Mouse (Mus musculus) CH12.LX (cell line): ENCODE measurements around the gene Hoxa13. TPM values are rescaled to one million over a fixed set of nuclear protein-coding genes. Genes with fewer than 3 reads are reported as not detected.
A peak's percentile ranks its signal among the peaks of the same experiment; 100 is the strongest.

ENCODE experiments used
- DNase-seq: peaks from one replicate; pipeline ENCODE4 v3.0.0-alpha.2; 2013; ENCODE audit errors: extremely low read depth
- H3K27ac ChIP-seq: 2 replicates; pipeline ENCODE4 v1.5.1; 2012; ENCODE audit warnings: low read depth, mild to moderate bottlenecking, control low read depth, moderate library complexity; ENCODE audit not compliant: insufficient read depth
- H3K27me3 ChIP-seq: replicated peaks from 2 replicates; pipeline ENCODE3; 2012; ENCODE audit warnings: inconsistent platforms
- H3K36me3 ChIP-seq, 2 experiments: replicated peaks in 1 of 2; 2 replicates each; pipeline versions ENCODE3 to v1.6.1; 2012; ENCODE audit warnings: inconsistent platforms in 1 of 2, low read length in 1 of 2, mild to moderate bottlenecking in 1 of 2, mixed read lengths in 1 of 2, moderate library complexity in 1 of 2; ENCODE audit not compliant: control insufficient read depth in 1 of 2, insufficient read depth in 1 of 2
- H3K4me1 ChIP-seq, 2 experiments: 2 replicates each; pipeline ENCODE4 v1.6.1; 2012; ENCODE audit warnings: inconsistent platforms in 1 of 2, moderate library complexity in 1 of 2; ENCODE audit not compliant: insufficient read depth in 2 of 2, control insufficient read depth in 1 of 2
- H3K4me2 ChIP-seq: 2 replicates; pipeline ENCODE4 v1.6.1; 2012; ENCODE audit warnings: low read depth, mild to moderate bottlenecking, control low read depth; ENCODE audit not compliant: poor library complexity, insufficient read depth, severe bottlenecking
- H3K4me3 ChIP-seq, 3 experiments: fragments of 150-350 bp in 1 of 3; sonication (generic) in 1 of 3; replicated peaks in 1 of 3; 2 replicates each; pipeline versions ENCODE3 to v1.5.1; 2011 to 2012; ENCODE audit warnings: low read depth in 2 of 3, low read length in 2 of 3, mild to moderate bottlenecking in 2 of 3, moderate library complexity in 2 of 3, control low read depth in 1 of 3, improper control_type of control experiment in 1 of 3, inconsistent platforms in 1 of 3, mixed read lengths in 1 of 3; ENCODE audit not compliant: poor library complexity in 1 of 3
- H3K79me2 ChIP-seq: replicated peaks from 2 replicates; pipeline ENCODE4 v1.6.1; 2012; ENCODE audit warnings: mild to moderate bottlenecking, moderate library complexity; ENCODE audit not compliant: control insufficient read depth, poor library complexity, insufficient read depth, severe bottlenecking; ENCODE audit errors: extremely low read depth
- H3K9ac ChIP-seq: 2 replicates; pipeline ENCODE4 v1.6.1; 2012; ENCODE audit warnings: low read depth, mild to moderate bottlenecking, control low read depth, moderate library complexity; ENCODE audit not compliant: insufficient read depth
- H3K9me3 ChIP-seq: replicated peaks from 2 replicates; pipeline ENCODE3; 2012; ENCODE audit warnings: low read length, inconsistent platforms, mixed read lengths
- BHLHE40 ChIP-seq: IDR thresholded peaks from 2 replicates; pipeline ENCODE4 v1.6.1; 2011; ENCODE audit warnings: mild to moderate bottlenecking, low read depth, low read length, improper control_type of control experiment
- CHD2 ChIP-seq: IDR thresholded peaks from 2 replicates; pipeline ENCODE4 v1.6.1; 2011; ENCODE audit warnings: low read length, improper control_type of control experiment
- E2F4 ChIP-seq: IDR thresholded peaks from 2 replicates; pipeline ENCODE4 v1.6.1; 2011; ENCODE audit warnings: low read depth, low read length, improper control_type of control experiment; ENCODE audit not compliant: insufficient replicate concordance
- ETS1 ChIP-seq: conservative IDR thresholded peaks from 2 replicates; pipeline ENCODE4 v1.6.1; 2012; ENCODE audit warnings: low read depth, mild to moderate bottlenecking, inconsistent platforms, low read length, improper control_type of control experiment, moderate library complexity
- GABPA ChIP-seq: IDR thresholded peaks from 2 replicates; pipeline ENCODE4 v1.6.1; 2012; ENCODE audit warnings: low read depth, low read length, improper control_type of control experiment, inconsistent platforms; ENCODE audit not compliant: insufficient replicate concordance
- HCFC1 ChIP-seq: IDR thresholded peaks from 2 replicates; pipeline ENCODE4 v1.6.1; 2012; ENCODE audit warnings: low read depth, mild to moderate bottlenecking, inconsistent platforms, low read length, improper control_type of control experiment
- IRF4 ChIP-seq: IDR thresholded peaks from 2 replicates; pipeline ENCODE4 v1.6.1; 2014; ENCODE audit warnings: low read depth, mild to moderate bottlenecking, inconsistent platforms, low read length, improper control_type of control experiment
- KAT2A ChIP-seq: IDR thresholded peaks from 2 replicates; pipeline ENCODE4 v1.6.1; 2012; ENCODE audit warnings: low read length, improper control_type of control experiment, inconsistent platforms; ENCODE audit not compliant: insufficient replicate concordance
- MAX ChIP-seq: IDR thresholded peaks from 2 replicates; pipeline ENCODE4 v1.6.1; 2011; ENCODE audit warnings: low read length, improper control_type of control experiment
- MAZ ChIP-seq: IDR thresholded peaks from 2 replicates; pipeline ENCODE4 v1.6.1; 2012; ENCODE audit warnings: low read depth, mild to moderate bottlenecking, inconsistent platforms, low read length, improper control_type of control experiment, moderate library complexity
- MEF2A ChIP-seq: IDR thresholded peaks from 2 replicates; pipeline ENCODE4 v1.6.1; 2014; ENCODE audit warnings: low read depth, mild to moderate bottlenecking, inconsistent platforms, low read length, improper control_type of control experiment, borderline replicate concordance
- MXI1 ChIP-seq: IDR thresholded peaks from 2 replicates; pipeline ENCODE4 v1.6.1; 2011; ENCODE audit warnings: mild to moderate bottlenecking, low read depth, low read length, improper control_type of control experiment
- POLR2AphosphoS2 ChIP-seq: IDR thresholded peaks from 2 replicates; pipeline ENCODE4 v1.6.1; 2011; ENCODE audit warnings: low read depth, low read length, improper control_type of control experiment
- RCOR1 ChIP-seq: conservative IDR thresholded peaks from 2 replicates; pipeline ENCODE4 v1.6.1; 2012; ENCODE audit warnings: low read depth, mild to moderate bottlenecking, inconsistent platforms, low read length, improper control_type of control experiment
- SIN3A ChIP-seq: IDR thresholded peaks from 2 replicates; pipeline ENCODE4 v1.6.1; 2012; ENCODE audit warnings: low read length, improper control_type of control experiment, inconsistent platforms
- USF1 ChIP-seq: IDR thresholded peaks from 2 replicates; pipeline ENCODE4 v1.6.1; 2014; ENCODE audit warnings: low read depth, mild to moderate bottlenecking, inconsistent platforms, low read length, improper control_type of control experiment
- ZC3H11A ChIP-seq: IDR thresholded peaks from 2 replicates; pipeline ENCODE4 v1.6.1; 2012; ENCODE audit warnings: low read depth, mild to moderate bottlenecking, inconsistent platforms, low read length, improper control_type of control experiment
- ZKSCAN1 ChIP-seq: IDR thresholded peaks from 2 replicates; pipeline ENCODE4 v1.6.1; 2012; ENCODE audit warnings: low read depth, inconsistent platforms, low read length, improper control_type of control experiment, borderline replicate concordance
- dilution Hi-C: fragments of 300-500 bp; cut with MboI; formaldehyde crosslinking; loops from 2 replicates; pipeline ENCODE4 v1.14.3; 2020; ENCODE audit warnings: low sequenced_read_pairs; ENCODE audit not compliant: extremely low pct_unique_long_range_greater_than_20kb, extremely low pct_ligation_motif_present
- in situ Hi-C: fragments of 300-500 bp; cut with MboI; formaldehyde crosslinking; loops from 3 replicates; pipeline ENCODE4 v1.14.3; 2019; ENCODE audit warnings: low sequenced_read_pairs, low pct_ligation_motif_present, low pct_unique_long_range_greater_than_20kb, mixed read lengths
- polyA plus RNA-seq: library from polyadenylated mRNA; unstranded; fragments of >175 nt; gene quantifications from 2 replicates; pipeline ENCODE4 v1.2.1, GENCODE M21; 2012; ENCODE audit warnings: low read depth; ENCODE audit not compliant: insufficient read length
- total RNA-seq, 2 experiments: library from RNA; depleted of rRNA; stranded (reverse); fragments of 300-350 nt in 1 of 2; fragments of >200 nt in 1 of 2; gene quantifications; 2 replicates each; pipeline ENCODE4 v1.2.3; 2012 to 2014

Gene Hoxa13
- total and polyA plus RNA-seq, 3 experiments = 0.17 TPM; not detected in 2

DNA sequence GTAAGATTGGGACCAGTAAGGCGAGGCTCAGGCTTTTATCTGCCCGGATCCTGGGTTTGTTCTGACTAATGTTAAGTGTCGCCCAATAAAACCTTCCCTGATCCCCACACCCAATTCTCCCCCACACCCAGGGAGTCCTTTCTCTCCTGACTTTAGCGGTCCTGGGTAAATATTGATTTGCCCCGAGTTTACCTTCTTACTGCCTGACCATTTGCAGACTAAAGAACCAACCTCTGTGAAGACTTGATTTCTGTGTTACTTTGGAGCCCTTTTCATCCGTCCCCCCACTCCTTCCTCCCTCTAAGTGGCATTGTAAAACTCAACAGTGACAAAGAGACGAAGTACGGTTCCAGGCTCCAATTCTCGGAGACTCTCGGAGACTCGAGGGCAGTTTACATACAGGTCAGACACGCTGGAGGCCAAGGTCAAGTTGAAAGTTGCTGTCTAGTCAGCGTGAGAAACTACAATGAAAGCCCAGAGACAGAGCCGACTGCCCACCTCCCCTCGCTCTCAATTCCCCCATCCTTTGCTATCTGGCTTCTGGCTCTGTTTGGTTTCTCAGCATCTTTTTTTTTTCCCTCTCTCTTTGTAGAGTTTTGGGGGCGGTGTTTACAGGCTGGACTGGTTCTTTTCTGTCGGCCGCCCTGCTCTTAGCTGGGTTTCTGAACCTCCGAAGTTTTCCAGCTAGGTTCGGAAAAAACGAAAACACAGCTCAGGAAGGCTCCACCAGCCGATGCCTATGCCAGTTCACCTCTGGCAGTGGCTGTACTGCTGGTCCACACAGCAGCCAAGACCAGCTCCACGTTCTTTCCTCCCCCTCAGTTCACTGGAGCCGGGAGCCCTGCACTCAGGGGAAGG is 2.0 kb upstream of the Hoxa13 start:
- H3K4me3 ChIP-seq = no peak overlapping the region
- no peaks in the 10 kb centered on the region for H3K36me3 ChIP-seq
- dilution Hi-C loops = no loop called here
- peaks cover 5% of the 10 kb centered on the region for H3K9me3 ChIP-seq
- H3K9ac ChIP-seq = no peak overlapping the region
- no peak for DNase-seq
- no peak for TF ChIP-seq MXI1
- TF ChIP-seq, all 38 proteins: peak for 0
- Histone ChIP-seq H3K4me1 (no peaks in the 10 kb centered on the region), H3K4me2 (peak overlapping the region; percentile 27; the same call in 1 of the 2 replicates), H3K79me2 (no peaks in the 10 kb centered on the region), H3K27ac (no peak overlapping the region), H3K27me3 (peaks cover 23% of the 10 kb centered on the region)
- in situ Hi-C loops = loop anchor here (10.0 to 25.0 kb wide), 2 partner anchors 572 to 650 kb away; no protein-coding TSS in a partner anchor

DNA sequence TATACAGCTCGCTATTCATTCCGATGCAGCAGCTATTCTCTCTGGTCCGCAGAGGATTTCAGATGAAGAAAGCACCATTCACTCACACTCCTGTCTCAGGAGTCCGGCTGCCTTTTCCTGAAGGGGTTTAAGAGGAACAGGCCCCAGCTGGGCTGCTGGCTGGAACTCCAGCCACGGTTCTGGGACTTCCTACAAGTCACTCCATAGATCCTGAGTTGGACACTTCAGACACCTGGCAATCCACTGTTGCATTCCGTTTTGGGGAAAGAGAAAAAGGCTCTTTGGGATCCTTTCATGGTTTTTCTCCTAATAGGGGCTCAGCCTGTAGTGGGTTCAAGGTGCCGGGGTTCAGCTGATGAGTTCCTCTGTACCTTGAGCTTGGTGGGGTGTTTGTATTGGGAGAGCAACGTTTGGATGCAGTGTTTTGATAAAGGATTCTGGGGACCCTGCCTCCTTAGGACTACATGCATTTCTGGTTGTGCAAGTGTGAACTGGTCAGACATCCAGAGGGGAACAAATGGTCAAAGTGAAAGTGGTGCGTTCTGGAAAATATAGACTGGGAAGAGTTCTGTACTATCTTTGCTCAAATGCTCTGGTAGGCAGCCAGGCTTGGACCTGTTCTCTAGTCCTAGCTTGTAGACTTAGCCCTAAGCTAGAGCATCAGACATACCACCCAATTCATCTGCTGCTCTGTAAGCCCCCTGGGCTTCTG is 1.2 kb upstream of the Hoxa13 start:
- H3K27ac ChIP-seq = no peak overlapping the region
- no peaks in the 10 kb centered on the region for H3K79me2 ChIP-seq
- no peak overlapping the region for H3K9ac ChIP-seq
- peaks cover 5% of the 10 kb centered on the region for H3K9me3 ChIP-seq
- no peaks in the 10 kb centered on the region for H3K36me3 ChIP-seq
- no peak overlapping the region for H3K4me3 ChIP-seq
- no peak for DNase-seq
- H3K27me3 ChIP-seq = peaks cover 23% of the 10 kb centered on the region
- in situ Hi-C loops = loop anchor here (10.0 to 25.0 kb wide), 2 partner anchors 573 to 650 kb away; no protein-coding TSS in a partner anchor
- no peaks in the 10 kb centered on the region for H3K4me1 ChIP-seq
- TF ChIP-seq ZC3H11A = no peak
- TF ChIP-seq POLR2AphosphoS2 = no peak
- TF ChIP-seq ZKSCAN1 = no peak
- TF ChIP-seq USF1 = no peak
- TF ChIP-seq CHD2 = no peak
- TF ChIP-seq GABPA = no peak
- no peak for TF ChIP-seq SIN3A
- TF ChIP-seq RCOR1 = no peak
- TF ChIP-seq HCFC1 = no peak
- TF ChIP-seq BHLHE40 = no peak
- TF ChIP-seq MEF2A = no peak
- no peak for TF ChIP-seq MAZ
- TF ChIP-seq E2F4 = no peak
- TF ChIP-seq MAX = no peak
- no peak for TF ChIP-seq KAT2A
- TF ChIP-seq IRF4 = no peak
- TF ChIP-seq ETS1 = no peak
- peak overlapping the region; percentile 16; the same call in 1 of the 2 replicates for H3K4me2 ChIP-seq
- dilution Hi-C loops = no loop called here
